Mouse (Mus musculus) splenic B cell, adult 2 months (primary cell): ENCODE measurements at regions not wholly inside any gene's neighbourhood (a gene's known extent, or its start where the extent isn't known, plus 50 kb on each side); places are given as distances from the start of the nearest gene placed in this dataset.

Experiments
- DNase-seq: peaks from one replicate; pipeline ENCODE4 v3.0.0-alpha.2; 2011; ENCODE audit warnings: low read depth, low spot score
- H3K27me3 ChIP-seq: 2 replicates; pipeline ENCODE4 v1.6.1; 2012; ENCODE audit warnings: mild to moderate bottlenecking, low read length, moderate library complexity, mixed read lengths; ENCODE audit not compliant: control insufficient read depth, poor library complexity, insufficient read depth, severe bottlenecking
- H3K36me3 ChIP-seq: 2 replicates; pipeline ENCODE4 v1.6.1; 2012; ENCODE audit warnings: mild to moderate bottlenecking, low read length, moderate library complexity, mixed read lengths; ENCODE audit not compliant: control insufficient read depth, poor library complexity, insufficient read depth, severe bottlenecking

DNA sequence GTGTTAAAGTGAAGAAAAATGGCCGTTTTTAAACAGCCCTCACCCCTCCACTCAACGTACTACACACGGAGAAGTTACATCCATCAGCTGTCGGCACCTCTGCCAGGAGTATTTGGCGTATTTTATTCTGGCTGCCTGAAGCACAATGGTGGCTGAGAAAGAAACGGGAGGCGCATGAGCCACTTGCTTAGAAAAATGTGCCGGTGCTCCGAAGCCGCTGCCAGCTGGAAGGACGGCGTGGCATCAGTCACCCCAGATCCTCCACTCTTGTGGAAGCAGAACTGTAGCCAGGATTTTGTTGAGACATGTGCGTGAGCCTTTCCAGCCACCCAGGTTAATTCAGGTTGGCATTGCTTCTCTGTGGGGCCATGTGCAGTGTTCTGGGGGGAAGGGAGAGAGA lies 103.1 kb upstream of the A230072I06Rik start:
- Histone ChIP-seq H3K36me3 (no peaks in the 10 kb centered on the region), H3K27me3 (no peaks in the 10 kb centered on the region)
- DNase-seq, result no peak

DNA sequence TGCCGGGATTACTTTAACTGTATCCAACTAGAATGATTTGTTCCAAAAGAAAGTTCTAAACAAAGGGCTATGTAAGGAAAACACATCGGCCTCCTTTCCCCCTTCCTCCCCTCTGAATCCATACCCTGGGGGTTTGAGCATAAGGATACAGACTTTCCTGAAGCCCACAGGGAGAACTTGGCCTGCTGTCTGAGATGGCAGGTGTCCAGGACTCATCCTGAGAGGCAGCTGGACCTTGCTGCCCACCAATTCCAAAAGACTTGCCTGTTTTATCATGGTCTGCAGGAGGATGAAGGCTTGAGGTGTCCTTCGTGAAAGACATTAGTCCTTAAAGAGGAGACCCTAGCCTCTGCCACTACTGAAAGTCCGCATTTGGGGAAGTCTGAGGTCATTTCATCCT lies 94.0 kb upstream of the A230072I06Rik start:
- H3K36me3 ChIP-seq, result no peaks in the 10 kb centered on the region
- no peaks in the 10 kb centered on the region for H3K27me3 ChIP-seq
- no peak for DNase-seq

DNA sequence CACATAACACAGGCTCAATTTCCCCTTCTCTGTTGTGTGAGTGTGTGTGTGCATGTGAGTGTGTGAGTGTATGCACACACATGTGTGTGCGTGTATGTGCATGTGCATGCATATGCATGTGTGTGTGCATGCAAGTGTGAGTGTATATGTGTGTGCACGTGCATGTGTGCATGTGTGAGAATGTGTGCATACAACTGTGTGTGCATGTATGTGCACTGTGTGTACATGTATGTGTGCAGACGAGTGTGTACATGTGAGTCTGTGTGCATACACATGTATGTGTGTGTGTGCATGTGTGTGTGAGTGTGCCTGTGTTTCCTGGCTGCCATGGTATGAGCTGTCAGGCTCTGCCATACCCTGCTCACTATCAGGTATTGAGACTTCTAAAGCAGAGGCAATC lies 91.3 kb upstream of the A230072I06Rik start:
- DNase-seq, result no peak
- no peaks in the 10 kb centered on the region for H3K36me3 ChIP-seq
- no peaks in the 10 kb centered on the region for H3K27me3 ChIP-seq

DNA sequence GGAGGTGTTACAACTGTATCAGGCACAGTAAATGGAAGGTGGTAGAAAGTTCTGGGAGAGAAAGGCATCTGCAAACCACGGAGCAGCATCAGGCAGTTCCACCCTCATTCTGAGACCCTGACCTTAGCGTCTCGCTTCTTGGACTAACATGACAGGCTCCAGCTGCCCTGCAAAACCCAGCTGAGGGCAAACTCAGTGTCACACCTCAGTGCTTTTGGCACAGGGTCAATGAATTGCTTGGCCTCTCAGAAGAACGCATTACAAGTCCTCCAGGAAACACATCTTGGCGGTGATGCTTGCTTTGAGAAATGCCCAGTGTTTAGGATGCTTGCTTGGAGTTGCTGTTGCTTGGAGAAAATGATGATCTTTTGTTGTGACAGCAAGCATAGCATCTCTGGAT lies 90.2 kb upstream of the A230072I06Rik start:
- DNase-seq, result no peak
- no peaks in the 10 kb centered on the region for H3K27me3 ChIP-seq

DNA sequence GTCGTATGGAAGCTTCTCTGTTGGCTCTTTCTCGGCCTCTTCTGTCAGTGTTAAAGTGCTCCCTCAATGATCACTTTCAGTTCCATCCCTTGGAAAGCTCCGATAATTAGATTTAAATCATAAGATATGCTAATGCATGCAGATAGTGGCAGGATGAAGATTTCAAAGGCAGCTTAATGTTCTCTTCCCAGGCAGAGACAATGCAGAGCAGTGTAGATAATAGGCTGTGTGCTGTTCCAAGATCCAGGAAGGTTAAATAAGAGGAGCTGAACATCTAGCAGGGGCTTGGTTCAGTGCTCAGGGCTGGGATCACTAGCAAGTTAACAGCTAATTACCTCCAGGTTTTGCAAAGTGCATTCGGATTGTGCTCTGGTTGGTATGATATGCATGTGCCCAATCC lies 89.7 kb upstream of the A230072I06Rik start:
- Histone ChIP-seq H3K36me3 (no peaks in the 10 kb centered on the region), H3K27me3 (no peaks in the 10 kb centered on the region)
- no peak for DNase-seq

More for the DNA sequence above, 90.2 kb upstream of the A230072I06Rik start:
- H3K36me3 ChIP-seq, result no peaks in the 10 kb centered on the region

DNA sequence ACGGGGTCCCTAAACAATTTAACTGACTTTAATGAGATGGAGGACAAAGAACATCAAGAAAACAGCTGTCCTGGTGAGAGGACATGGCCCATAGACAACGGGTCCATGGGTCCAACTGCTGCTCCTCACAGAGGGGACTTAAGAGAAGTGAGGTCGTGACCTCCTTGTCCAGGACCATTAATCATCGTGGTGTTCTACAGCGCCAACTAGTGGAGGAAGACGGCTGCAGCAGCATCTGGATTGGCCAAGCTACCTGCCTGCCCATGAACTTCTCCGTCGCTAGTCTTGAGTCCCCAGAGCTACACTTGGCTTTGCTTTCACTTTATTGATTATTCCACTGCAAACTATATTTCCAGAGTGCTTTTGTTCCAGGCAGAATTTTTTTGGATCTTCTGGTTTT lies 86.6 kb upstream of the A230072I06Rik start:
- Histone ChIP-seq H3K36me3 (no peaks in the 10 kb centered on the region), H3K27me3 (no peaks in the 10 kb centered on the region)
- DNase-seq, result peak; percentile 16

DNA sequence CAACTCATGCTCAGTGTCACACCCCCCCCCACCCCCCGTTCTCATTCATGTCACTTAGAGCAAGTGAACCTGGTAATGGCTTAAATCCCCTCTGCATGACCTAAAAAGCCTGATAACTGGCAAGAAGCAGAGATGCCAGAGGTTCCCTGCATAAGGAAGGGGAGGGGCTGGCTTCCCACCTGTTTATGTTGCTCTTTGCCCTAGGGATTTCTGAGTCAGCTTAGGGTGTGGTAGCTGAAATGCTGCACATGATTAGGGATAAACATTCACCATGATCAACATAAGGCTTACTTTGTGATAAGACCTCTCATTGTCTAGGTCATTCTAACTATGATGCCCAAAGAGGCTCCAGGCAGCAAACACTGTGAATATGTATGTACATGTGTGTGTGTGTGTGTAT lies 72.7 kb upstream of the A230072I06Rik start:
- Histone ChIP-seq H3K27me3 (no peaks in the 10 kb centered on the region), H3K36me3 (no peaks in the 10 kb centered on the region)
- DNase-seq, result no peak

DNA sequence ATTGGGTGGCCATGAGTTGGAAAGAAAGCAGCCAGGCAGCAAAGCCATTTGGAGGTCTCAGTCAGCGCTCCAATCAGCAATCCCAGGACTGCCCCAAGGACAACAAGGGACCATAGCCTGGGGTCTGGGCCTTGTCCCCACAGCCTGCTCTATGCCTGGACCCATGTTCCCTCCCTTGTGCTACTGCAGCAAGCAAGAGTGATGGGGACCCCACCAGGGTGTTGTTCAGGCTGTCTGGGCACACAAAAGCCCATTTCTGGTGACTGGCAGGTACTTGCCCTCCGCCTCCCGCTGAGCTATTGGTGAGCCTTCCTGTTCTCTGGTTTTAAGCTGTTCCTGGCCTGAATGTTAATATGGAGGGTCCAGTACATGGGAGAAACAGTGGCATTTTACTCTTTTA lies 71.2 kb upstream of the A230072I06Rik start:
- no peaks in the 10 kb centered on the region for H3K36me3 ChIP-seq
- H3K27me3 ChIP-seq, result no peaks in the 10 kb centered on the region
- DNase-seq, result no peak

DNA sequence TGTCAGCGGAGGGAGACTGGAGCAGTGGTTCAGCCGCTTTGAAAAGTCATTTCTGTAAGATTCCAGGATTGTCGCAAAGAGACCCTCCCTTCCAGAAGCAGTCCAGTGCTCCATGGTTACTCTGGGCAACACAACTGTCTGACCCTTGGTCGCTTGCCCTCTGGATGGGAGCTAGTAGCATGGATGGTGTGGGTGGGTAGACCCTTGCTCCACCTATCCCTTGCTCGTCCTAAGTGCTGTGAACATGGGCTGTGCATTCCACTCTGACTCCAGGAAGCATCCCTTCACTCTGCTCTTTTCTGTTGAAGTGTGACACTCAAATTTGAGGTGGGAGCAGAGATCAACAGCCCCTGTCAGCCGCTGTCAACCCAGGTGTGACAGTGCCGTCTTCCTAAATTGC lies 64.8 kb upstream of the A230072I06Rik start:
- Histone ChIP-seq H3K36me3 (no peaks in the 10 kb centered on the region), H3K27me3 (no peaks in the 10 kb centered on the region)
- no peak for DNase-seq

DNA sequence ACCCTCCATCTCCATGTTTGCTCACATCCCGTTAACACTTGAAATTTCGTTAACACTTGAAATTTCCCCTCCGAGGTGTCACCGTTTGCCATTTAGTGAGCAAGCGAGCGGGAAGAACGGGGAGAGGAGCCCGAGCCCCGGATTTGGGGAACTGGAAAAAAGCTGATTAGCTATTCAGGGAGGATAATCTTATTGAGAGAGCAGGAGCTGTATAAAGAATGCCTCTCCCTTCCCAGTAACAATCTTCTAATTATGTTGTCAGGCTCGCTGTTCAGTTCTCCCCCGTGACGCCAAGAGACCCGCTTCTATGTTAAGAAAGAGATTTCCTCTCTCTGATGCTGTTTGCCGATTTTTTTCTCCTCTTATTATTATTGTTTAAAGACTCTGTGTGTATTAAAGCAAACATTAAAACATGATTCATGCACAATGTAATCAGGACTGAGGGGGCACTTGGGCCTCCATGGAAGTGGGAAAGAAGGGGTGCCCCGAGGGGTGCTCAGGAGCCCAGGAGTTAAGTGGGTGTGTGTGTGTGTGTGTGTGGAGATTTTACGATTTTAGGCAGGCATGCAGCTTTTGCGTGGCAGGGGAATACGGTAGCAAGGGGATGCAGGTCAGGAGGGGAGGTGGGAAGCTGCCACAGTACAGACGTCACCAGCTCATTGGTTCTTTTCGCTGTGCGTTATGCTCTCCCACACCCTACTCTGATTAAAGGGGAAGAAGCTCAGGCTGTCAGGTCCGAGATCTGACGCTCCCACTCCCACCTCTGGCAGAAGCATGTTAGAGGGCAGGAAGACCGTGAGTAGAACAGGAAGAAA lies 64.2 kb upstream of the A230072I06Rik start:
- no peak for DNase-seq
- Histone ChIP-seq H3K27me3 (no peaks in the 10 kb centered on the region), H3K36me3 (no peaks in the 10 kb centered on the region)

DNA sequence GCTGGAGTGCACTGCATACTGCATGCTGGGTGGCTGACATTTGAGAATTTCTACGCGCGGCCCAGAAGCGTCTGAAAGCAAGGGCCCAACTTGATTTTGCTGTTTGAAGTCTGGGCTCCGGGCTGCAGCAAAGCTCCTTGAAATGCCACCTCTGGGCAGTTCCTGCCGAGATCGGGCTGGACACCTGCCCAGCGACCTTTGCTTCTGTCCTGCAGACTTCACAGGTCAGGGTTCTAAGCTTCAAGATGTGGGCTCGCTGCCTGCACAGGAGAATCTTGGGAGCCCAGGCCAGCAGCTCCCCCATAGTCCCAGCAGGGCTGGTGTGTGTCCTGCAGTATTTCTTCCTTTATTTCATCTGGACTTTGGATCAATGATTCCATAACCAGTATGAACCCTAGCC lies 57.1 kb upstream of the A230072I06Rik start:
- DNase-seq, result no peak
- no peaks in the 10 kb centered on the region for H3K27me3 ChIP-seq
- H3K36me3 ChIP-seq, result no peaks in the 10 kb centered on the region

DNA sequence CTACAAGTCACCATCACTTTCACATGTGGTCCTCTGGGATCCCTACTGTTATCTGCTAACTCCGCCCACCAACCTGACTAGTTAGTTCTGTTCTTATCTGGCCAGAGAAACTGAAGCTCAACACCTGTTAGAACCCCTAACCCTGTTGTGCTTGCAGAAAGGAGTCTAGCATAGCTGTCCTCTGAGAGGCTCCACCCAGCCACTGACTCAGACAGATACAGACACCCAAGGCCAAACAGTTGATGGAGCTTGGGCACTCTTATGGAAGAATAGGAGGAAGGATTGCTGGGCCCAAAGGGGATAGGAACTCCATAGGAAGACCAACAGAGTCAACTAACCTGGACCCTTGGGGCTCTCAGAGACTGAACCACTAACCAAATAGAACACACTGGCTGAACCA lies 55.2 kb upstream of the A230072I06Rik start:
- no peak for DNase-seq

More for the DNA sequence above, 55.2 kb upstream of the A230072I06Rik start:
- Histone ChIP-seq H3K36me3 (no peaks in the 10 kb centered on the region), H3K27me3 (no peaks in the 10 kb centered on the region)
